In genomic region chr13:49133125-49133524, GRCm38 (mm10) we compare ENCODE assay signal across 12 mouse cellular contexts. TPM values are rescaled to one million over a fixed set of nuclear protein-coding genes. Genes with fewer than 3 reads are reported as not detected.
A peak's percentile ranks its signal among the peaks of the same experiment; 100 is the strongest.
DNase-seq lines count a peak whose midpoint lies in the region; TF ChIP-seq lines count a peak whose summit lies in the region.
"Had no signal": no experiment of that assay in that cellular context is flagged by ENCODE, and none has a peak within 500 bp of the region (broad histone marks: within the 10 kb centered on the region; RNA-seq: fewer than 3 reads in every experiment).

No protein-coding gene starts in this region.

- TF ChIP-seq CTCF in left cerebral cortex, adult 2 months (IDR thresholded peaks at IDR 0.05): no peak

- no peak overlapping the region for H3K27ac ChIP-seq in left cerebral cortex, adult 2 months

- DNase-seq in adrenal gland, postnatal 25 days: peak; percentile 24
- no peak for DNase-seq in adrenal gland, adult 18-20 months (ENCODE audit: low spot score in 2 of 2)
- peak; percentile 72 for DNase-seq in left cerebral cortex, postnatal 4 days
- no peak for DNase-seq in left cerebral cortex, adult 2 months (ENCODE audit: extremely low spot score in 1 of 2, low spot score in 2 of 2)
- DNase-seq in cerebellum, adult 9-11 months: peak; percentile 72
- DNase-seq in kidney, postnatal 10 days: peak; percentile 85
- no peak for DNase-seq in lung, postnatal 10 days
- no peak for DNase-seq in thymus, postnatal 14 days
- DNase-seq: lung, postnatal 14 days had no signal

- intact Hi-C loops in left cerebral cortex, postnatal 4 days (cut with DNase I): no loop called here
- intact Hi-C loops in left cerebral cortex, adult 2 months (cut with DNase I): no loop called here

- no peak overlapping the region for H3K4me3 ChIP-seq in left cerebral cortex, adult 2 months
- H3K4me3 ChIP-seq: erythroblast, embryonic 14.5 days; heart, embryonic 12.5 days; layer of hippocampus, adult 2 months had no signal

RNA-seq across cellular contexts. Expression of gene Wnk2, which starts 14.7 kb away (rescaled TPM):
- 2.4 and 4.2 TPM in 2 replicates for total RNA-seq in adrenal gland, postnatal 25 days (2021)
- total RNA-seq in adrenal gland, adult 18-20 months (2021): 1 to 10 TPM; 2.3 TPM
- total RNA-seq in left cerebral cortex, postnatal 4 days (2021): 100 to 1,000 TPM; 134 to 137 TPM
- total RNA-seq in left cerebral cortex, adult 2 months (2021): 100 to 1,000 TPM; 129 to 145 TPM

RNA-seq across cellular contexts. Expression of gene Ninj1, which starts 54.2 kb away (rescaled TPM):
- total RNA-seq in adrenal gland, postnatal 25 days (2021): 47.6 and 55.2 TPM in 2 replicates
- total RNA-seq in adrenal gland, adult 18-20 months (2021): 10 to 100 TPM; 60.6 to 78.3 TPM
- total RNA-seq in left cerebral cortex, postnatal 4 days (2021): 10 to 100 TPM; 17.2 to 17.4 TPM
- 10 to 100 TPM; 17.8 to 19.7 TPM for total RNA-seq in left cerebral cortex, adult 2 months (2021)

Comparison
In these comparisons a context has a peak if more than half of its experiments do, and no peak if none do; other contexts are left out.
1. DNase-seq: peak in adrenal gland, postnatal 25 days (single experiment), left cerebral cortex, postnatal 4 days (single experiment), cerebellum, adult 9-11 months (single experiment) and kidney, postnatal 10 days (single experiment); none in adrenal gland, adult 18-20 months (0 of 2), left cerebral cortex, adult 2 months (0 of 2), lung, postnatal 10 days (single experiment) and thymus, postnatal 14 days (single experiment).
2. RNA of gene Wnk2, which starts 14.7 kb away (total RNA-seq): 129 to 145 TPM in left cerebral cortex, adult 2 months and 134 to 137 TPM in left cerebral cortex, postnatal 4 days; 2.4 to 4.2 TPM in adrenal gland, postnatal 25 days and 2.3 TPM in adrenal gland, adult 18-20 months; every median in the first group is over 10 times any median in the second.